Mouse (Mus musculus): ENCODE measurements around the gene Adgrf3. TPM values are rescaled to one million over a fixed set of nuclear protein-coding genes. Genes with fewer than 3 reads are reported as not detected.
"Not testable (repeated sequence)": the region's sequence is repeated elsewhere in the genome, so short reads cannot be mapped to it uniquely, and the experiment has no call there.

Adgrf3 gene
- total RNA-seq (2021): not detected
- long read RNA-seq, experiment 1: 0 reads
- long read RNA-seq, experiment 2: 0 reads

- no peak for DNase-seq
Observed at GRCm38 (mm10) chr5:30205493-30205892, at the start of gene Adgrf3. TSS of gene Adgrf3 (minus strand) at chr5:30205722.

- no peak for DNase-seq
Observed at GRCm38 (mm10) chr5:30247666-30248065, 42.1 kb upstream of the Adgrf3 start.

GRCm38 (mm10) chr5:30245861-30246416, 40.4 kb upstream of the Adgrf3 start:
- DNase-seq: no peak

GRCm38 (mm10) chr5:30243741-30244140, 38.2 kb upstream of the Adgrf3 start:
- no peak for DNase-seq

DNA sequence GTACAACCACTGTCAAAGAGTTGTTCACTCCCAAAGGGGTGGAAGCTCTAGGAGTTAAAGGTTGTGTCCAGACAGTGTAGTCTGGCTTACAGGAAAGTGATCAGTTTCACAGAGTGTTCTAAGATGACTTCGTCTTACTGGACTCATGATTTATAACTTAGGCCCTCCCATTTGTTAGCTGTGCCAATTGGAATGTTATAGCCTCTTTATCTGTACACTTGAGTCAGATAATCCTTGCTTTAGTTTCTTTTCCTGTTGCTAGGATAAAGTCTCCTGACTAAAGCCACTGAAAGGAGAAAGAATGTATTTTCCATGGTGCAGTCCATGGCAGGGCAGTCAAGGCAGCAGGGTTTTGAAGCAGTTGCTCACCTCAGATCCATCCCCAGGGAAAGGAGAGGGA, 36.9 kb upstream of the Adgrf3 start:
- no peak for DNase-seq

GRCm38 (mm10) chr5:30240552-30240951, 35.0 kb upstream of the Adgrf3 start:
- no peak for DNase-seq

GRCm38 (mm10) chr5:30238533-30238932, 33.0 kb upstream of the Adgrf3 start:
- no peak for DNase-seq

DNA sequence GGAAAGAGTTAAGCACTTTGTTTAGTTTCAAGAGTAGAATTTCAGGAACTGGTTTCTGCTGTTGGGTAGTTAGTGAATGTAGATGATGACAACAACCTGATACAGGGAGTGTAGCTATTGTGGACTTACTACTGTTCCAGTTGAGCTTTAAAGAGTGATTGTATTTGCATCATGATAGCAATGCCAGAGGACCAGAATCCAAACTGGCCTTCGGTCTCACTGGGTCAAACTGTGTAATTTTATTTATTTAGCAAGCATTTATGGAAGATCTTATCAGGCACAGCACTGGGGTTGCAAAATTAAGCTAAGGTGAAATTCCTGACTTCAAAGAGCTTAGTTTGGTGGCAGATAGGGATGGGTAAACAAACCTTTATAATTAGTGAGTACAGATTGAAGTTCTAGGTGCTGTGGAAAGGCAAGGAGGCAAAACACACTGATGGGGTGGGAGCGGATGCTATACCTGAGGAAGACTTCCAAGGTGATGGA, 30.2 kb upstream of the Adgrf3 start:
- DNase-seq: no peak

- DNase-seq: no peak
Observed at GRCm38 (mm10) chr5:30233979-30234378, 28.5 kb upstream of the Adgrf3 start.

- no peak for DNase-seq
Observed at GRCm38 (mm10) chr5:30233042-30233441, 27.5 kb upstream of the Adgrf3 start.

GRCm38 (mm10) chr5:30232271-30232971, 26.9 kb upstream of the Adgrf3 start, which contains the start of gene Selenoi:
TSS of gene Selenoi (plus strand) at chr5:30232581.
- DNase-seq: peak; percentile 99

DNA sequence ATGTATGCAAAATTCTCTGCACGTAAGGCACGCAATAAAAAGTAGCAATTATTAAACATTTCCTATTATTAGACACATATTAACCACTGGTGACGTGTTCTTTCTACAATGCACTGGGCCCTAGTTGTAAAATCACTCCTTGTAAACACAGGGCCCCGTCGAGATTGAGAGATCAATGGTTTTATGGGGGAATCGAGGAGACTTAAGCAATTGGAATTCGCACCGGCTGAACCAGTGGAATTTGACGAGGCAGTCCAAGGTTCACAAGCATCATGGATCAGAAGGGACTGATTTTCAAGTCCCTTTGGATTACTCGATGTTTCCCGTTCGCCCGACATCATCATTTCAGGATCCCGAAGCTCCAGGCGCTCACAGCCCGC, 26.4 kb upstream of the Adgrf3 start:
- DNase-seq: no peak

DNA sequence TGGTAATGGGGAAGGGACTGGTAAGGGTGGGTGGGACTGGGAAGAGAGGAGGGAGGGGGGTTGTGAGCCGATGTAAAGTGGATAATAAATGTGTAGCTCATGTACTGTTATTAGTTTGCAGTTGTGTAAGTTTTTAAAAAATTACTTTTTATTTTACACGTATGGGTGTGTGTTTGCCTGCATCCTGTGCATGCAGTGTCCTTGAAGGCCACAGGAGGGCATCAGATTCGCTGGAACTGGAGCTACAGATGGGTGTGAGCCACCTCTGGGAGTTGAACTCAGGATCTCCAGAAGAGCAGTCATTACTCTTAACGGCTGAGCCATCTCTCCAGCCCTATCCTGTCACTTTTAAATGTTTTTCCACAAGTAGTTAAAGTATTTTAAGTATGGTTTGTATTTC, 25.4 kb upstream of the Adgrf3 start:
- DNase-seq: no peak

GRCm38 (mm10) chr5:30222681-30223080, 17.2 kb upstream of the Adgrf3 start:
- DNase-seq: no peak

DNA sequence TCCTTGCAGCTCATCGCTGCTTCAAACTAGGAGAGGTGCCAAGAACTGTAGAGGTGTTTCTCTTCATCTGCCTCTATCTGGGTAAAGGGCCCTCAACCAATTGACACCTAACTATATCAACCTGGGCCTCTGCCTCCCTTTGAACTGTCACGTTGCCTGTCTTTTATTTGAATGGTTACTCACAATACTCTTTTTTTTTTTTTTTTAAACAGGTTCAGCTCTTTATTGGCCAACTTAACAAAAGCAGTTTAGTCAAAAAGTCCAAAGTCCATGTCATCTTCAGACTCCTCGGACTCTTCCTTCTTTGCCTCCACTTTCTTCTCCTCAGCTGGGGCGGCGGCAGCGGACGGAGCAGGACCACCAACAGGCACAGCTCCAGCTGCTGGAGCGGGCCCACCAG, 15.1 kb upstream of the Adgrf3 start:
- no peak for DNase-seq

DNA sequence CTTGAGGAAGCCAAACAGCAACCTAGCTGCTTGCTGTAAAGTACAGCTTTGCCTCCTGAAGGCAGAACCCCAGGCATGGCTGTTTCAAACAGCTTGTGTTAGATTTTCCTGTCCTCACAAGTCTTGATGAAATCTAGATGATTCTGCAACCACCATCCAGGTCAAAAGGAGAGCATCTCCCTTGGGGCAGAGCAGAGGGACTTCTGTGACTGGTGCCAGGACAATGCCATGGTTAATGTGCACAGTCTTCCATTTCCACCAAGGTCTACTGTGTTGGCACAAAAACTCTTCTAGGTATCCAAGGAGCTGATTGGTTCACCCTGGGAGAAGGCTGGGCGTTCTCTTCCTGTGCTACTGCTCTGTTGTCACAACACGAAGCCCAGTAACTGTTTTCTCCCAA, 14.2 kb upstream of the Adgrf3 start:
- DNase-seq: no peak

DNA sequence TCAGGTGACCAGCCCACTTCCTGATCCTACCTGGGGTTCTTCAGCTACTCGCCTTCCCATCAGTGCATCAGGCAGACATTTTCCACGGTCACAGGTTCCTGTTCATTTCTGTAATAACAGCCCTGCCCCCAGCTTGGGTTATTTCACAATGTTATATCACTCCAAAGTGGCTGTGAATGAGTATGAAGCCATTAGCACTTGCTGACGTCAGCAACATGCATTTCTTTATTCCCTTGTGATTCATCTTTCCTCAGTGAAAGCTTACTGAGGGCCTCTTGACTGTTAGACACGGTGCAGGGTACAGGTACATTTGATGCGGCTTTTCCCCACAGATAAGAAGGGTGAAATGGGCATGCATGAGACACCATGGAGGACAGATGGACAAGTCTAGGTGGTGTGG, 10.4 kb upstream of the Adgrf3 start:
- no peak for DNase-seq

- DNase-seq: no peak
Observed at GRCm38 (mm10) chr5:30214889-30215288, 9.4 kb upstream of the Adgrf3 start.

DNA sequence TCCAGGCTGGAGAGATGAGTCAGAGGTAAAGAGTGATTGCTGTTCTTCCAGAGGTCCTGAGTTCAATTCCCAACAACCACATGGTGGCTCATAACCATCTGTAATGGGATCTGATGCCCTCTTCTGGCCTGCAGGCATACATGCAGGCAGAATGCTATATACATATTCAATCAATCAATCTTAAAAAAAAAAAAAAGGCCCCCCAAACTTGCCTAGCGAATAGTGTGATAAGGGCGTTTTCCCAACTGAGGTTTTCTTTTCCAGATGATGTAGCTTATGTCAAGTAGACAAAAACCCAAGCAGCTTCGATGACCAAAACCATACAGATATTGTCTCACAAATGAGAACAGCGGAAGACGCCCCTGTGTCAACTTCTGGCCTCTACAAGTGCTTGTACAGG, 5.2 kb upstream of the Adgrf3 start:
- not testable (repeated sequence) for DNase-seq

DNA sequence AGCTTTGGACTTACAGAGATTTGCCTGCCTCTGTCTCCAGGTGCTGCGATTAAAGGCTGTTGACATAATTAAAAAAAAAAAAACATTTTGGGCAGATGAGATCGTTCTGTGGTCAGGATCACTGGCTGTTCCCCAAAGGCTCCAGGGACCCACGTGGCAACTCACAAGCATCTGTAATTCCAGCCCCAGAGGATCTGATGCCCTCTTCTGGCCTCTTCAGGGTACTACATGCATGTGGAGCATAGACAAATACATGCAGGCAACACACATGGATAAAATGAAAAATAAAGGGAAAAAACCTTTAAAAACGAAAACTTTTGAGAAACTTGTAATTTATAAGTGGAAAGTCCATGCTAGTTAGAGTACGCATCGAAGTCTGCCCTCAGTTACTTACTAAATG, 1.8 kb upstream of the Adgrf3 start:
- no peak for DNase-seq

- DNase-seq: no peak
Observed at GRCm38 (mm10) chr5:30205034-30205433, 488 bp downstream of the Adgrf3 start.

DNA sequence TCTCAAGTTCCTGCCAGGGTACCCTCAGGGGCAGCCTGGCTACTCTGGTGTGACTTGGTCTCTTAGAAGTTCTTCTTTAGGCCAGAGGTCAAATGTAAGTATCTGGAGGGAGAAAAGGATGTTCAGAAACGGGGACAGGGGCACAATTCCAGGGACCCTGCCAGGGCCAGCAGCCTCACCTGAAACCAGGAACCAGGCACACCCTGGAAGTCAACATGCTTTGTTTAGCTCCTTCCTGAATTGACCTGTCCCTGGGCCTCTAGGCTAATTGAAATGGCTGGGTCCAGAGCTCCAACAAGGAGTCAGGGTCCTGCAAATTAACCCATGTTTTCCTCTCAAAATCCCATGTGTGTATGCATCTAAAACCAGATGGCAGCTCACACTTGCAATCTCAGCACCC, 1.1 kb downstream of the Adgrf3 start:
- DNase-seq: no peak

DNA sequence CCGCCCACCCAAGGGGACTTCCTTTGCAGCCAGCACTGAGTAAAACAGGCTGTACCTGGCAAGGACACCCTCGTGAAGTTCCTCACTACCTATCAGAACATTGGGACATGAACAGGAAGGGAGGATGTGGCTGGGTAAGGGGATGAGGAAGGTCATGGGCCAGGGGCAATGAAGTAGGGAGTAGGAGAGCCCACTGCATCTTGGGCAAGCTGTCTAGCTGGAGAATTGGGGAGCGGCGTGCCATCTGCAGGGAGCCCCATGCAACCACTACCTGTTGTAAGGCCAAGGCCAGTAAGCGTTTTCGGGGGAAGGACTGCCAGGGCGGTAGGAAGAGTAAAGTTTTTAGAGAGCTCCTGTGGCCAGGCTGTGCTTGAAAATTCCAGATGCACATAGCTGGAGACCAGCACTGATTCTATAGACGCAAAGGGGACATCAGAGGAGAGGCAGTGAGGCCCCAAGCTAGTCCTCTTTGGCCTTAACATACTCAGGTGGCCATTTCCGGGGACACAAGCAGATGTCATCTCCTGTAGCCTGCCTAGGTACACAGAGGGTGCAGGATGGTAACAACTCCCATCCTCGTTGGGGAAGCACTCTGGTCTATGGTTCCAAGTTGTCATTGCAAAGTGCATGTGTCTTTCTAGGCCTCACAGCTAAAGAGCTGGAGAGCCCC, 2.2 kb downstream of the Adgrf3 start:
- DNase-seq: no peak

DNA sequence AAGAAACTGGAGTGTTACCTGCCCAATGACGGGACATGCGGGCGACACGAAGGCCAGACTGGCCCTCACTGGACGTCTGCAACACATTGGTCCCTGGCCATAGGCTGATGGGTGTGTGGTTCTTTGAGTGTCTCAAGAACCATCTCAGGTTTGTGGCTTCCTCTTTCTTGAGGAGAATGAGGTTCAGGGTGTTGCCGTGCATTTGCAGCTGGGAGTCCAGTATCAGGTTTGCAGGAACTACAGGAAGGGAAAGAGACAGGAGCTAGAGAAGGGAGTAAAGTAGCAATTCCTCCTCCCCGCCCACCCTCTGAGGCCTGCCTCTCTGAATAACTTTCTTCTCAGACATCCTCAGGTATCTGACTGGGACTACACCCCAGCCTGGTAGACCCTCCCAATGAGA, 3.3 kb downstream of the Adgrf3 start:
- DNase-seq: no peak
